9 mouse cellular contexts compared by ENCODE assay signal in the genomic region with DNA sequence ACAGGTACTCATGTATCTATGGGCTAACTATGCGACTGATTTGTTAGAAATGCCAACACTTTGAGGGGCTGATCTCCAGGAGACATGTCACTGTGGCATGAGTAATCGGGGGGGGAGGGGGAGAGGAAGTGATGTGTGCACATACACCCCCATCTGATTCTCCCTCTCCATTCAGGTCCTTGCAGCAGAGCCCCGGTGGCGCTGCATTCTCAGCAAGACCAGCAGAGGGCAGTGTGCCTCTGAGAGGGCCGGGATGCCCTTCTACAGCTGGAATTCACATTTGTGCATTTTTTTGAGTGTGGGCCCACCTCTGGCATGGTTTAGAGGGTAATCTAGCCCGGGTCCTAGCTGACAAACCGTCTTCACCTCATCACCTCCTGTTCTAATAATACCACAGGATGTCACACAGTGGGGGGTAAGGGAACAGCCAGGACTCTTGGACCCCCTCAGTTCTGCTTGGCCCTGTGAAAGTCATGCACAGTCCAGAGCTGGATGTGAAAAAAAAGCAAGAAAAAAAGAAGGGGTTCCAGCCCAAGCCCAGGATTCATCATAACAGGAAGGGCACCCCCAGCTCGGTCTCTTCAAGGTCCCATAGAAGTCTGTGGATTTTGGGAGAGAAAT.
A peak's percentile ranks its signal among the peaks of the same experiment; 100 is the strongest.
DNase-seq lines count a peak whose midpoint lies in the region; ATAC-seq and TF ChIP-seq lines count a peak whose summit lies in the region.
"Had no signal": no experiment of that assay in that cellular context is flagged by ENCODE, and none has a peak within 500 bp of the region (broad histone marks: within the 10 kb centered on the region; RNA-seq: fewer than 3 reads in every experiment).

No protein-coding gene starts in this region.

- no peak overlapping the region for H3K27ac ChIP-seq in hindbrain, embryonic 12.5 days
- H3K27ac ChIP-seq: hindbrain, embryonic 15.5 days had no signal

- DNase-seq in Patski (ENCODE audit: low read depth, low spot score): no peak
- DNase-seq in cerebellum, adult 11 months: peak; percentile 23
- peak; percentile 80 for DNase-seq in forelimb bud, embryonic 11.5 days (ENCODE audit: low read depth, low spot score)
- DNase-seq in layer of hippocampus, postnatal 25 days (ENCODE audit: extremely low spot score in 1 of 2, low spot score in 1 of 2): peak; percentile 80 to 96
- peak; percentile 66 for DNase-seq in lung, postnatal 36 days
- peak; percentile 24 to 49 for DNase-seq in right cerebral cortex, postnatal 36 days (ENCODE audit: low spot score in 2 of 2)
- DNase-seq in MN1 (ENCODE audit: low spot score): no peak

- no peak overlapping the region for H3K4me3 ChIP-seq in hindbrain, embryonic 12.5 days
- H3K4me3 ChIP-seq: hindbrain, embryonic 15.5 days had no signal

- peaks cover 9% of the 10 kb centered on the region for H3K27me3 ChIP-seq in Patski
- H3K27me3 ChIP-seq in hindbrain, embryonic 12.5 days: peaks cover 11% of the 10 kb centered on the region
- H3K27me3 ChIP-seq: hindbrain, embryonic 15.5 days had no signal

- in situ Hi-C loops in Patski (cut with MboI; ENCODE audit: low pct_unique_long_range_greater_than_20kb): no loop called here

- H3K4me2 ChIP-seq in hindbrain, embryonic 12.5 days (replicated peaks): no peak overlapping the region
- H3K4me2 ChIP-seq: hindbrain, embryonic 15.5 days had no signal

- CTCF ChIA-PET in Patski (lab: Charles Lee): interaction anchor here (2.3 kb wide), 1 partner anchor 10 kb away, joined by 7 read pairs; no protein-coding TSS in a partner anchor

- peak; percentile 19 for ATAC-seq in Patski
- peak; percentile 60; the same call in 1 of the 2 replicates for ATAC-seq in hindbrain, embryonic 12.5 days (ENCODE audit: low FRiP score)

- H3K9me3 ChIP-seq in hindbrain, embryonic 12.5 days (replicated peaks): no peaks in the 10 kb centered on the region
- H3K9me3 ChIP-seq: hindbrain, embryonic 15.5 days had no signal

- no peaks in the 10 kb centered on the region for H3K4me1 ChIP-seq in hindbrain, embryonic 12.5 days

- 23% methylated on average over 8 of the region's 8 CpGs for WGBS in hindbrain, embryonic 12.5 days

- no peak overlapping the region for H3K9ac ChIP-seq in hindbrain, embryonic 12.5 days
- H3K9ac ChIP-seq: hindbrain, embryonic 15.5 days had no signal

- no peaks in the 10 kb centered on the region for H3K36me3 ChIP-seq in hindbrain, embryonic 12.5 days
- H3K36me3 ChIP-seq: hindbrain, embryonic 15.5 days had no signal

- peak; percentile 71 for TF ChIP-seq CTCF in Patski (IDR thresholded peaks at IDR 0.05)

- POLR2A ChIA-PET in Patski (lab: Charles Lee): no interaction called here

Comparison
In these comparisons a context has a peak if more than half of its experiments do, and no peak if none do; other contexts are left out.
1. DNase-seq: peak in cerebellum, adult 11 months (single experiment), forelimb bud, embryonic 11.5 days (single experiment), layer of hippocampus, postnatal 25 days (2 of 2), lung, postnatal 36 days (single experiment) and right cerebral cortex, postnatal 36 days (2 of 2); none in Patski (single experiment) and MN1 (single experiment).